Mouse (Mus musculus) bone marrow macrophage, adult 2 months (primary cell): ENCODE measurements around the gene Mast3. TPM values are rescaled to one million over a fixed set of nuclear protein-coding genes. Genes with fewer than 3 reads are reported as not detected.

Source experiments
- H3K27ac ChIP-seq: 2 replicates; pipeline ENCODE4 v1.5.1; 2012; ENCODE audit warnings: low read depth, low read length; ENCODE audit not compliant: insufficient read depth
- H3K4me1 ChIP-seq: 2 replicates; pipeline ENCODE4 v1.6.1; 2012; ENCODE audit warnings: low read length; ENCODE audit not compliant: control insufficient read depth, insufficient read depth
- H3K4me3 ChIP-seq: 2 replicates; pipeline ENCODE4 v1.5.1; 2012; ENCODE audit warnings: mild to moderate bottlenecking, low read length, moderate library complexity; ENCODE audit not compliant: insufficient read depth
- CTCF ChIP-seq: IDR thresholded peaks from 2 replicates; pipeline ENCODE4 v1.5.1; 2012; ENCODE audit warnings: low read depth, mild to moderate bottlenecking, low read length, moderate library complexity
- POLR2A ChIP-seq: IDR thresholded peaks from 2 replicates; pipeline ENCODE4 v1.6.1; 2012; ENCODE audit warnings: mild to moderate bottlenecking, low read depth, low read length, borderline replicate concordance
- polyA plus RNA-seq: library from polyadenylated mRNA; stranded (reverse); fragments of >200 nt; gene quantifications from 2 replicates; pipeline ENCODE4 v1.2.4, GENCODE M21; 2012; ENCODE audit not compliant: missing spikeins, insufficient read depth, insufficient read length

The Mast3 gene
- polyA plus RNA-seq, 1 experiment = 59.6 TPM

- Histone ChIP-seq H3K27ac (no peak overlapping the region), H3K4me3 (no peak overlapping the region), H3K4me1 (peaks cover 47% of the 10 kb centered on the region)
- TF ChIP-seq POLR2A (no peak), CTCF (no peak)
These were observed 40.8 kb downstream of the Mast3 start for GRCm38 (mm10) chr8:70764026-70764425.

GRCm38 (mm10) chr8:70763354-70763753 is 41.5 kb downstream of the Mast3 start:
- H3K4me1 ChIP-seq = peaks cover 44% of the 10 kb centered on the region

GRCm38 (mm10) chr8:70762118-70762517 is 42.7 kb downstream of the Mast3 start:
- peaks cover 33% of the 10 kb centered on the region for H3K4me1 ChIP-seq
- H3K27ac ChIP-seq = peak overlapping the region; percentile 72; the same call in 1 of the 2 replicates
- no peak overlapping the region for H3K4me3 ChIP-seq
- TF ChIP-seq CTCF (no peak), POLR2A (no peak)

More at GRCm38 (mm10) chr8:70763354-70763753, 41.5 kb downstream of the Mast3 start:
- H3K27ac ChIP-seq = no peak overlapping the region
- H3K4me3 ChIP-seq = no peak overlapping the region
- no peak for TF ChIP-seq POLR2A
- peak; percentile 79 for TF ChIP-seq CTCF

- peak within 1 kb of the TSS; percentile 72 for H3K27ac ChIP-seq
- peaks cover 31% of the 10 kb centered on the region for H3K4me1 ChIP-seq
- peak within 1 kb of the TSS; percentile 68 for H3K4me3 ChIP-seq
- TF ChIP-seq CTCF (no peak), POLR2A (no peak)
These were observed 44.0 kb downstream of the Mast3 start, which contains the start of gene Mpv17l2 for GRCm38 (mm10) chr8:70760775-70761406. Mpv17l2 (minus strand) TSS chr8:70760946.

DNA sequence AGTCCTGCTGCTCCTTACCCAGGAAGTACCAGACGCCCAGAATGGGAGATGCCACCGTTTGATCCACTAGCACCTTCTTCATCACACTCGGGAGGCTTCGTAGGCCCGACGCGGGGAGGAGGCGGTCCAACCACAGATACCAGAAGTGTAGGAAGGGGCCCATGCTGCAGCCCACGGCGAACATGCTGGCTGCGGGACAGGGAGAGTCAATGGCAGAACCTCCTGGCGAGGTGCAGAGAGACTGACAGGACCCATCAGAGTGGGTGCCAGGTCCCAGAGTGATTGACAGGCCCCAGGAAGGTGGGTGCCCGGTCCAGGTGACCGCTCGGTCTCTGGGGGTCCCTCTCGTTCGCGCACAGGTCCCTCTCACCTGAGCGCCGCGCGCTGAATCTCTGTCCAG is 44.5 kb downstream of the Mast3 start:
- Histone ChIP-seq H3K4me1 (peaks cover 35% of the 10 kb centered on the region), H3K4me3 (peak overlapping the region; percentile 68), H3K27ac (no peak overlapping the region)
- TF ChIP-seq POLR2A (no peak), CTCF (no peak)

- Histone ChIP-seq H3K4me1 (peaks cover 33% of the 10 kb centered on the region), H3K27ac (no peak overlapping the region), H3K4me3 (no peak overlapping the region)
- TF ChIP-seq CTCF (no peak), POLR2A (no peak)
These were observed 46.0 kb downstream of the Mast3 start for GRCm38 (mm10) chr8:70758616-70759561.

DNA sequence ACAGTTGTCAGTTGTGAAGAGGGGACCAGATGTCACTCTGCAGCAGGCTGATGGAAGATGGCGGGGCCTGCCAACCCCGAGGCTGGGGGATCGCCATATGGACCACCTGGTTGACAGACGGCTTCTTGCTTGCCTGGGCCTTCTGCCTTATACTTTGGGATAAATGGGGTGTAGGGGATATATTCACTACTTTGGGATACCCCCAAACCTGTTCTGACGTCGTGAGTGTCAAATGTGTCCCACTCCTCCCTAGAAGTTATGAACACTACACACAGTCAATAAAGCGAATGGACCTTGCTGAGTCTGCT is 46.6 kb downstream of the Mast3 start:
- TF ChIP-seq POLR2A (no peak), CTCF (no peak)
- H3K27ac ChIP-seq = no peak overlapping the region
- peaks cover 38% of the 10 kb centered on the region for H3K4me1 ChIP-seq
- H3K4me3 ChIP-seq = no peak overlapping the region

- TF ChIP-seq POLR2A (no peak), CTCF (no peak)
- H3K4me1 ChIP-seq = peaks cover 41% of the 10 kb centered on the region
- H3K4me3 ChIP-seq = no peak overlapping the region
- no peak overlapping the region for H3K27ac ChIP-seq
These were observed 47.1 kb downstream of the Mast3 start for GRCm38 (mm10) chr8:70757523-70758307.

- peaks cover 41% of the 10 kb centered on the region for H3K4me1 ChIP-seq
- H3K4me3 ChIP-seq = no peak overlapping the region
- H3K27ac ChIP-seq = no peak overlapping the region
- TF ChIP-seq POLR2A = no peak
- no peak for TF ChIP-seq CTCF
These were observed 48.3 kb downstream of the Mast3 start for GRCm38 (mm10) chr8:70756476-70757040.
